ENCODE assay signal across 9 mouse cellular contexts in the genomic region with DNA sequence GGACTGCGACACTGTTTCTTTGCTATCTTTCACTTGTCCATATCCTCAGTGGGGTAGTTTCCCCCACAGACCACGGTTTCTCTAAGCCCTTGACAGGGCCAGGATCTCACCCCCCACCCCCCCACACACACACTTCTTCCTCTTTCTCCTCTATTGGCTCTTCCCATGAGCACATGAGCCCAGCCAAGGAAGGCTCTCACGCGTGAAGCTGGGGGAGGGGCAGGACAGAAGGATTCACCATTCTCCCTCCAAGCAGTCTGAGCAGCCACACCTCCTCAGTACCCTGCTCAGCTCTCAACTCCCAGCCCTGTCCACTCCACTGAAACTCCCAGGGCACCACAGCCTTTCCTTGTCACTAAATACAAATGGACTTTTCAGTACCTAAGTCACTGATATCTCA. TPM values are rescaled to one million over a fixed set of nuclear protein-coding genes. Genes with fewer than 3 reads are reported as not detected.
DNase-seq lines count a peak whose midpoint lies in the region; ATAC-seq and TF ChIP-seq lines count a peak whose summit lies in the region.
"Had no signal": no experiment of that assay in that cellular context is flagged by ENCODE, and none has a peak within 500 bp of the region (broad histone marks: within the 10 kb centered on the region; RNA-seq: fewer than 3 reads in every experiment).

No protein-coding gene starts in this region.

- TF ChIP-seq CTCF in kidney, adult 2 months (conservative IDR thresholded peaks at IDR 0.05; ENCODE audit: insufficient read depth, insufficient read length, low read depth, low read length), result no peak

- no peak overlapping the region for H3K4me3 ChIP-seq in kidney, adult 2 months (ENCODE audit: insufficient read depth, low read depth, low read length)
- H3K4me3 ChIP-seq: liver, embryonic 13.5 days had no signal

- H3K4me1 ChIP-seq in kidney, adult 2 months (ENCODE audit: control insufficient read depth, insufficient read depth, low read length), result peaks cover 16% of the 10 kb centered on the region

- intact Hi-C loops in left cerebral cortex, postnatal 4 days (cut with DNase I), result no loop called here
- intact Hi-C loops in left cerebral cortex, postnatal 14 days (cut with DNase I), result no loop called here

- no peaks in the 10 kb centered on the region for H3K27me3 ChIP-seq in kidney, adult 2 months (replicated peaks; ENCODE audit: control insufficient read depth, insufficient read depth, low read length)
- H3K27me3 ChIP-seq: liver, embryonic 13.5 days had no signal

- TF ChIP-seq POLR2A in kidney, adult 2 months (IDR thresholded peaks at IDR 0.05; ENCODE audit: low read depth, low read length), result no peak

- 12% methylated on average over 4 of the region's 4 CpGs for WGBS in kidney, adult 2 months

- ATAC-seq in common myeloid progenitor, adult 5-6 weeks (replicated peaks; ENCODE audit: low read depth, poor library complexity, severe bottlenecking), result peak; percentile 72

- H3K36me3 ChIP-seq in kidney, adult 2 months (ENCODE audit: control insufficient read depth, insufficient read depth, low read length), result no peaks in the 10 kb centered on the region
- H3K36me3 ChIP-seq: liver, embryonic 13.5 days had no signal

- H3K27ac ChIP-seq in kidney, adult 2 months (ENCODE audit: insufficient read depth, low read depth, low read length), result peak overlapping the region; percentile 25; the same call in 1 of the 2 replicates
- H3K27ac ChIP-seq: liver, embryonic 13.5 days had no signal

- peak; percentile 84 for DNase-seq in left cerebral cortex, postnatal 4 days
- DNase-seq in left cerebral cortex, postnatal 14 days (ENCODE audit: low spot score in 2 of 2), result no peak
- peak; percentile 60 for DNase-seq in kidney, adult 2 months
- DNase-seq in naive thymus-derived CD4-positive, alpha-beta T cell, adult 2 months (ENCODE audit: low read depth), result peak; percentile 31
- no peak for DNase-seq in adrenal gland, adult 18-20 months (ENCODE audit: low spot score in 2 of 2)
- DNase-seq in lung, postnatal 36 days, result no peak
- DNase-seq in frontal cortex, postnatal 10 days (ENCODE audit: low spot score in 2 of 2), result no peak
- DNase-seq: liver, embryonic 13.5 days had no signal

RNA-seq across cellular contexts. Expression of gene Crtc3, which starts 47.2 kb away (rescaled TPM):
- 10 to 100 TPM; 28.5 to 32.1 TPM for total RNA-seq in left cerebral cortex, postnatal 4 days (2021)
- total RNA-seq in left cerebral cortex, postnatal 14 days (2021), result 10 to 100 TPM; 12.5 to 13.4 TPM
- total RNA-seq in common myeloid progenitor, adult 5-6 weeks (2017), result 8.4 and 15.8 TPM in 2 replicates
- 13.2 and 13.3 TPM in 2 replicates for polyA plus RNA-seq in kidney, adult 2 months (2012; rRNA removed)
- total RNA-seq in adrenal gland, adult 18-20 months (2021), result 10 to 100 TPM; 20.5 to 24.9 TPM

Comparison
In these comparisons a context has a peak if more than half of its experiments do, and no peak if none do; other contexts are left out.
1. DNase-seq: peak in left cerebral cortex, postnatal 4 days (single experiment), kidney, adult 2 months (single experiment) and naive thymus-derived CD4-positive, alpha-beta T cell, adult 2 months (single experiment); none in left cerebral cortex, postnatal 14 days (0 of 2), adrenal gland, adult 18-20 months (0 of 2), lung, postnatal 36 days (single experiment) and frontal cortex, postnatal 10 days (0 of 2).